Mouse (Mus musculus) stomach, postnatal 0 days (tissue): ENCODE results near the gene Gm21954. TPM values are rescaled to one million over a fixed set of nuclear protein-coding genes. Genes with fewer than 3 reads are reported as not detected.

ENCODE experiments used
- ATAC-seq: fragments of 200-750 bp; cut with Nextera tagmentation; 2 replicates; pipeline ENCODE4 v1.8.0; 2017; ENCODE audit not compliant: low FRiP score, low TSS enrichment
- DNase-seq: peaks from one replicate; pipeline ENCODE4 v3.0.0-alpha.2; 2016; ENCODE audit warnings: low spot score
- H3K27ac ChIP-seq: fragments of 300-500 bp; sonication (generic); replicated peaks from 2 replicates; pipeline ENCODE4 v1.5.1; 2014; ENCODE audit warnings: mild to moderate bottlenecking, control low read depth
- H3K27me3 ChIP-seq: fragments of 300-500 bp; sonication (generic); 2 replicates; pipeline ENCODE4 v1.6.1; 2014; ENCODE audit warnings: low read length; ENCODE audit not compliant: control insufficient read depth, insufficient read depth
- H3K36me3 ChIP-seq: fragments of 300-500 bp; sonication (generic); 2 replicates; pipeline ENCODE4 v1.6.1; 2014; ENCODE audit warnings: low read length, mixed read lengths; ENCODE audit not compliant: control insufficient read depth, insufficient read depth
- H3K4me1 ChIP-seq: fragments of 300-500 bp; sonication (generic); replicated peaks from 2 replicates; pipeline ENCODE4 v1.6.1; 2014; ENCODE audit warnings: antibody characterized with exemption; ENCODE audit not compliant: control insufficient read depth, insufficient read depth
- H3K4me2 ChIP-seq: fragments of 300-500 bp; sonication (generic); replicated peaks from 2 replicates; pipeline ENCODE4 v1.6.1; 2014; ENCODE audit warnings: low read depth, mild to moderate bottlenecking, control low read depth, moderate library complexity
- H3K4me3 ChIP-seq: fragments of 300-500 bp; sonication (generic); 2 replicates; pipeline ENCODE4 v1.5.1; 2014; ENCODE audit warnings: low read depth, low read length, control low read depth
- H3K9ac ChIP-seq: fragments of 300-500 bp; sonication (generic); 2 replicates; pipeline ENCODE4 v1.6.1; 2014; ENCODE audit warnings: mild to moderate bottlenecking, low read length, control low read depth, mixed read lengths
- H3K9me3 ChIP-seq: fragments of 300-500 bp; sonication (generic); 2 replicates; pipeline ENCODE4 v1.6.1; 2016; ENCODE audit warnings: low read length; ENCODE audit not compliant: control insufficient read depth
- CTCF ChIP-seq: IDR thresholded peaks from 2 replicates; pipeline ENCODE4 v1.5.1; 2016; ENCODE audit warnings: antibody characterized with exemption, low read depth, mild to moderate bottlenecking, moderate library complexity
- EP300 ChIP-seq: optimal IDR thresholded peaks from 2 replicates; pipeline ENCODE3; 2016; ENCODE audit warnings: antibody characterized with exemption
- WGBS: fragments of 180-500 bp; shearing (Covaris S2); extraction: QIAGEN DNeasy Blood & Tissue Kit; methylation state at CpG from one replicate; pipeline ENCODE4 v1.1.7; 2014; 5-methylcytosine and 5-hydroxymethylcytosine counted together
- polyA plus RNA-seq: library from polyadenylated mRNA; unstranded; fragments of >200 nt; fragmentation: Nextera tagmentation; extraction: Ambion mirVana; gene quantifications from 2 replicates; pipeline ENCODE4 v1.2.1, GENCODE M21; 2015

Gene Gm21954
- polyA plus RNA-seq, 1 experiment from 2014 or later, result not detected

DNA sequence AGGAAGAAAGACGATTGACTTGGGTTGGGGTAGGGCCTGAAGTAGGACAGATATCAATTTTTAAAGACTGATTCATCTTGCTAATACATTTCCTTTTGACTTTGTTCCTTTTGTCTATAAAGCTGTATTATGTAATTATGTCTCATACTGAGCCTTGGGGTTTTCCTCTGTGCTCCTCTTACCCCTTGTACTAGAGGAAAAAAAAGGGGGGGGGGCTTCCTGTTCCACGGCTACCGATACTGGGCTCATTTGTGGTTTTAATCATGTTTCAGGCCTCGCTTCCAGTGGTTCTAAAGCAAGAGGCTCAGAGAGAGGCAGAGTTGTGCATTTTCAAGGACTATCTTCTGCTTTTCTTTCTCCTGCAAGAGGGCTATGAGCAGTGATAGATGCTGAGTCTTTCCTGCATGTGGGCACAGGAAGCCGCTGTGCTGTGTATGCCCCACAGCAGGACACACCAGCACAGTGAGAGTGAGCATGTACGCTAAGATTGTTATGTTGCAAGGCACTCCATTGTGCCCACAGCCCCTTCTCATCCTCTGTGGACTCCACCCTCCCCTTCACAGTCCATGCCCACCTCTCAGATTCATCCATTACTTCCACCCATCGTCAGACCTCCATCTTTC is 33.1 kb downstream of the Gm21954 start:
- no peaks in the 10 kb centered on the region for H3K4me1 ChIP-seq
- H3K27ac ChIP-seq, result no peak overlapping the region
- H3K9ac ChIP-seq, result no peak overlapping the region
- DNase-seq (no peak), ATAC-seq (no peak)
- no peaks in the 10 kb centered on the region for H3K27me3 ChIP-seq
- no peak overlapping the region for H3K4me3 ChIP-seq
- WGBS, result 89% methylated on average over 7 of the region's 7 CpGs
- TF ChIP-seq CTCF (no peak), EP300 (no peak)
- H3K9me3 ChIP-seq, result no peaks in the 10 kb centered on the region
- H3K4me2 ChIP-seq, result no peak overlapping the region
- no peaks in the 10 kb centered on the region for H3K36me3 ChIP-seq

DNA sequence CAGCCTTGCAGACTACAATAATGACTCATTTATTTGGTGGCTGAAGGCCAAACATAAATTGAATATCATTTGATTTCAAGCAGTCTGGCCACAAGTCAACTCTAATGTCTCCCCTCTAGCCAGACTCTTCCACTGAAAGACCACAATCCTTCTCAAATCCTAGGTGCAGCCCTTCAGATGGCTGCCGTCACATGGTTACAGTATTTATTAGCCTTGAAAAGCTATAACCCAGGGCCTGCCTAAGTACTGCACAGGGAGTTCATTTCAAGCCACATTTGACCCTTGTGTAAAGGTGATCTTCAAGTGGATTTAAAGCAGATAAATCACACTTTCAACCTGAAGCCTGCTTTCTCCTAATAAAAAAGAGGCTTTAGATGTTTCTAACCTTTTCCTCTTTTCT is 37.7 kb downstream of the Gm21954 start:
- DNase-seq (no peak), ATAC-seq (no peak)
- Histone ChIP-seq H3K4me1 (no peaks in the 10 kb centered on the region), H3K27ac (no peak overlapping the region), H3K4me3 (no peak overlapping the region), H3K4me2 (no peak overlapping the region), H3K9me3 (no peaks in the 10 kb centered on the region), H3K36me3 (no peaks in the 10 kb centered on the region), H3K27me3 (no peaks in the 10 kb centered on the region), H3K9ac (no peak overlapping the region)
- WGBS, result 60% methylated on average over 1 of the region's 1 CpGs
- TF ChIP-seq CTCF, result no peak
- TF ChIP-seq EP300, result no peak

DNA sequence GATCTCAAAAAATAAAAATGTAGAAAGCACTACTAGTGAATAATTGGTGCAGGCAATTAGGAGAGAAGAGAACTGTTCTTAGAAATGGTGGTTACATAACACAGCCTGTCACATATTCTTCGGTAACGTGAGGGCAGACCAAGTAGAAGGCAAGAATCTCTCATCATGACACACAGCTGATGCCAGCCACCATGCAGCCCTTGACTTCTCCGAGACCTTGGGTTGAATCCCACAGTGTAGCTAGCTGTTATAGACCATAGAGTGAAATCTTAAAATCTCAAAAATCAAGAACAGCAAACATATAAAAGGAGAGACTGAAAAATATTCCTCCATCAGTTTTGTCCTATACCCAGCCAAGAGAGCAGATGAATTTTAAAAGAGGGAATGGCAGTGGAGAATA is 40.8 kb downstream of the Gm21954 start:
- TF ChIP-seq EP300 (no peak), CTCF (no peak)
- DNase-seq (no peak), ATAC-seq (no peak)
- Histone ChIP-seq H3K4me2 (no peak overlapping the region), H3K9me3 (no peaks in the 10 kb centered on the region), H3K4me1 (no peaks in the 10 kb centered on the region), H3K27ac (no peak overlapping the region), H3K36me3 (no peaks in the 10 kb centered on the region), H3K9ac (no peak overlapping the region), H3K4me3 (no peak overlapping the region), H3K27me3 (no peaks in the 10 kb centered on the region)
- 86% methylated on average over 3 of the region's 3 CpGs for WGBS

DNA sequence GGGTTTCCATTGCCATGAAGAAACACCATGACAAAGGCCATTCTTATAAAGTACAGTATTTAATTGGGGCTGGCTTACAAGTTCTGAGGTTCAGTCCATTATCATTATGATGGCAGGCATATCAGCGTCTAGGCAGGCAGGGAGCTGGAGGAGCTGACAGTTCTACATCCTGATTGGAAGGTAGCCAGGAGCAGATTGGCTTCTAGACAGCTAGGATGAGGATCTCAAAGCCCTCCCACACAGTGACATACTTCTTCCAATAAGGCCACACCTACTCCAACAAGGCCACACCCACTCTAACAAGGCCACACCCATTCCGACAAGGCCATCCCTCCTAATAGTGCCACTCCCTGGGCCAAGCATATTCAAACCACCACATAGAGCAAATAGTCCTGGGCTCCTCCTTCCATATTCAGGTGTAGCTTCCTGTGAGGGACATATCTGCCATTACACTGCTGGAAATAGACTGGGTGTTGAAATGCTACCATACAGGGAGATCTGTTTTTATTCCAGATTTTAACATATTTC is 41.9 kb downstream of the Gm21954 start:
- no peaks in the 10 kb centered on the region for H3K36me3 ChIP-seq
- H3K4me1 ChIP-seq, result no peaks in the 10 kb centered on the region
- TF ChIP-seq EP300 (no peak), CTCF (no peak)
- H3K27ac ChIP-seq, result no peak overlapping the region
- H3K4me2 ChIP-seq, result no peak overlapping the region
- H3K9me3 ChIP-seq, result no peaks in the 10 kb centered on the region
- DNase-seq (no peak), ATAC-seq (no peak)
- no peak overlapping the region for H3K4me3 ChIP-seq
- WGBS, result 75% methylated on average over 2 of the region's 2 CpGs
- no peak overlapping the region for H3K9ac ChIP-seq
- no peaks in the 10 kb centered on the region for H3K27me3 ChIP-seq

DNA sequence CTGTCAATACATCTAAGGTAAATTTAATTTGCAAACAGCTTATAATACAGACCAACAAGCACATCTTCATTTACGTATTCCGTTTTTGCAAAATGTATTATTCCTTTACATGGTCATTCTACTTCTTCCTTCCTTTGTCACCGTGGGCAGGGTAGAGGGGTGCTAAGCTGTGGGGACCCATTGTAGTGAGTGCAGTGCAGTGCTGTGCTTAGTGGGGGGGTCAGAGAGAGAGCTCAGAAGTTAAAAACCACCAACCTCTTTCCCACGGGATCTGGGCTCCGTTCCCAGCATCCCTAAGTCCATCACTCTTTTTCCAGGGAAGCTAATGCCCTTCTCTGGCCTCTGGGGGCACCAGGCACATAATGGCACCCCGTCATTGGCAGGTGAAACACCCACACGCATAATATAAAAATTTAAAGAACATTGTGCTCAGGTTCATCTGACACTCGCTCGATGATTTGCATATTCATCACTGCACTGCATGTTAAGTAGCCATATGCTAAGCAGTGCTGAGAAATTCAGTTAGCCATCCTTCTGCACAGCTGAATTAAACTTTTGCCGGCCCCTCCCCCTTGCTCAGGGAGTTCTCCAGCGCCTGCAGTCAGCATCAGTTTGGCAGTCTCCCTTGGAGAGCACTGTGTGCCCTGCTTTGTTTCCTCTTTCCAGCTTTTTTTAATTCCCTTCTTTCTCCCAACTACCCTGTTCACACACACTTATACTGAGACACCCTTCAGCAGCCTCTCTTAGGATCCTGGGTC is 48.2 kb downstream of the Gm21954 start:
- no peak for DNase-seq
- whole genome bisulfite sequencing, result 34% methylated on average over 11 of the region's 11 CpGs
- Histone ChIP-seq H3K36me3 (no peaks in the 10 kb centered on the region), H3K9ac (no peak overlapping the region), H3K4me3 (no peak overlapping the region), H3K27me3 (no peaks in the 10 kb centered on the region), H3K4me2 (no peak overlapping the region), H3K4me1 (no peaks in the 10 kb centered on the region), H3K27ac (no peak overlapping the region), H3K9me3 (no peaks in the 10 kb centered on the region)
- no peak for ATAC-seq
- TF ChIP-seq EP300 (no peak), CTCF (no peak)
